Mouse (Mus musculus): ENCODE results near the gene Slc2a9. TPM values are rescaled to one million over a fixed set of nuclear protein-coding genes. Genes with fewer than 3 reads are reported as not detected.

The Slc2a9 gene
- polyA plus RNA-seq, 1 experiment, result 17.3 TPM

DNA sequence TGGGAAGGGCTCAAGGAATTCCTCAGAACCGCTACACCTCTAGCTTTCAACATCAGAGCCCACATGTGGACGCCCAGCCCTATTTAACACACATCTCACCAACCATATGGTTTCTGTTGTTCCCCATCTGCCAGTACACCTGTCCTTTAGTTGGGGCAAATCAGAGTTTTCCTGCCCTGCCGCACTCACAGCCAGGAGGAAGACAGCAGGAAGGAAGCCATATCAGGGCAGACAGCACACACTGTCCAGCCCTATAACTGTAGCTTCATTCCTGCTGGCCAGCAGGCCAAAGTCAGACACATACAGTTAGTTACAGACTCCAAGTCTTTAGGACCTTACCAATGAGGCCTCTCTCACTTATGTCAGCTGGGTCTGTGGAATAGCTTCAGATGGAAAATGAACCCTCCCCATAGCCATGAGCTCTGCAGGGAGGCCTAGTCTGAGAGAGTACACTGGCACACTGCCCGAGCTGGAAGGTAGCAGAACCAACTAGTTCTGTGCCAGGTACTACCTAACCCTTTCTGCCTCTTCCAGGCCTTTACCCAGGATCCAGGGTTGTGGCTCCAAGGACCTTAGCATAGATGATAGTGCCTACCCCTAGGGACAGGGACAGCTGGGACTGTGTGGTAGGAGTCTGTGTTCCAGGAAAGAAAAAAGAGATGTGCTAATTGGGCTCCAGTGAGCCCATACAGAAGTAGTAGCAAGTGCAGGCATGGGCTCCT, 40.7 kb upstream of the Slc2a9 start:
- no peak for TF ChIP-seq POLR2A (IDR thresholded peaks at IDR 0.05; ENCODE audit: low read depth, low read length)
- no peak for TF ChIP-seq CTCF (IDR thresholded peaks at IDR 0.05; ENCODE audit: extremely low read depth, insufficient read length, insufficient replicate concordance, low read depth, low read length)
- Histone ChIP-seq H3K27ac (ENCODE audit: insufficient read depth, low read depth, low read length) (no peak overlapping the region), H3K36me3 (ENCODE audit: control insufficient read depth, insufficient read depth, low read length) (peaks cover 98% of the 10 kb centered on the region), H3K4me1 (ENCODE audit: control insufficient read depth, insufficient read depth, insufficient read length, low read length) (no peaks in the 10 kb centered on the region; the same call in 1 of the 2 replicates), H3K27me3 (ENCODE audit: control insufficient read depth, insufficient read depth, low read length) (no peaks in the 10 kb centered on the region), H3K4me3 (ENCODE audit: low read depth, low read length) (no peak overlapping the region)
- 82% methylated on average over 4 of the region's 4 CpGs for WGBS

- Histone ChIP-seq H3K36me3 (ENCODE audit: control insufficient read depth, insufficient read depth, low read length) (peaks cover 98% of the 10 kb centered on the region), H3K4me3 (ENCODE audit: low read depth, low read length) (no peak overlapping the region), H3K27me3 (ENCODE audit: control insufficient read depth, insufficient read depth, low read length) (no peaks in the 10 kb centered on the region), H3K27ac (ENCODE audit: insufficient read depth, low read depth, low read length) (no peak overlapping the region), H3K4me1 (ENCODE audit: control insufficient read depth, insufficient read depth, insufficient read length, low read length) (no peaks in the 10 kb centered on the region)
- TF ChIP-seq POLR2A (IDR thresholded peaks at IDR 0.05; ENCODE audit: low read depth, low read length) (no peak), CTCF (IDR thresholded peaks at IDR 0.05; ENCODE audit: extremely low read depth, insufficient read length, insufficient replicate concordance, low read depth, low read length) (no peak)
- WGBS, result 87% methylated on average over 3 of the region's 3 CpGs
Observed at GRCm38 (mm10) chr5:38541728-38542127, 38.8 kb upstream of the Slc2a9 start.

GRCm38 (mm10) chr5:38540898-38541297, 38.0 kb upstream of the Slc2a9 start:
- Histone ChIP-seq H3K27ac (ENCODE audit: insufficient read depth, low read depth, low read length) (no peak overlapping the region), H3K36me3 (ENCODE audit: control insufficient read depth, insufficient read depth, low read length) (peaks cover 98% of the 10 kb centered on the region), H3K4me3 (ENCODE audit: low read depth, low read length) (no peak overlapping the region), H3K4me1 (ENCODE audit: control insufficient read depth, insufficient read depth, insufficient read length, low read length) (no peaks in the 10 kb centered on the region), H3K27me3 (ENCODE audit: control insufficient read depth, insufficient read depth, low read length) (no peaks in the 10 kb centered on the region)
- TF ChIP-seq CTCF (IDR thresholded peaks at IDR 0.05; ENCODE audit: extremely low read depth, insufficient read length, insufficient replicate concordance, low read depth, low read length) (no peak), POLR2A (IDR thresholded peaks at IDR 0.05; ENCODE audit: low read depth, low read length) (no peak)
- 92% methylated on average over 1 of the region's 1 CpGs for WGBS

GRCm38 (mm10) chr5:38538508-38538907, 35.6 kb upstream of the Slc2a9 start:
- Histone ChIP-seq H3K4me3 (ENCODE audit: low read depth, low read length) (no peak overlapping the region), H3K27me3 (ENCODE audit: control insufficient read depth, insufficient read depth, low read length) (no peaks in the 10 kb centered on the region), H3K36me3 (ENCODE audit: control insufficient read depth, insufficient read depth, low read length) (peaks cover 96% of the 10 kb centered on the region), H3K4me1 (ENCODE audit: control insufficient read depth, insufficient read depth, insufficient read length, low read length) (no peaks in the 10 kb centered on the region), H3K27ac (ENCODE audit: insufficient read depth, low read depth, low read length) (no peak overlapping the region)
- TF ChIP-seq CTCF (IDR thresholded peaks at IDR 0.05; ENCODE audit: extremely low read depth, insufficient read length, insufficient replicate concordance, low read depth, low read length), result no peak
- no peak for TF ChIP-seq POLR2A (IDR thresholded peaks at IDR 0.05; ENCODE audit: low read depth, low read length)
- WGBS, result 88% methylated on average over 8 of the region's 8 CpGs

DNA sequence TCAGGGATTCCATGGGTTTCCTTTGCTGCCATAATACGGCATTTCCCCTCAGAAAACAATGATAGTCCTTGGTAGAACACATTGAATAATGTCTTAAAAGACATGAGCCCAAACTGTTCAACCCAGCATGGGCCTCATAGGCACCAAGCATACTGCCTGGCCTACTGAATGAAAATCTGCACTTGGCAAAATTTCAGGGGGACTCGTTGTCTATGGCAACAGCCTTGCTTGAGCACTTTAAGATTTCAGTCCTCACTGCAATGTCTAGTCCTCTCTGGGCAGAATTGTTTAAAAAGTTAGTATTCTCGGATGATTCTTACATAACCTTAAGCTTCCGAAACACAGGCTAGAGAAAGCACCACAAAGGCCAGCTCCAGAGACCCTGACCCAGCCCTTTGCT, 34.9 kb upstream of the Slc2a9 start:
- no peak for TF ChIP-seq POLR2A (IDR thresholded peaks at IDR 0.05; ENCODE audit: low read depth, low read length)
- TF ChIP-seq CTCF (IDR thresholded peaks at IDR 0.05; ENCODE audit: extremely low read depth, insufficient read length, insufficient replicate concordance, low read depth, low read length), result no peak
- H3K27ac ChIP-seq (ENCODE audit: insufficient read depth, low read depth, low read length), result no peak overlapping the region
- no peaks in the 10 kb centered on the region for H3K27me3 ChIP-seq (ENCODE audit: control insufficient read depth, insufficient read depth, low read length)
- H3K4me3 ChIP-seq (ENCODE audit: low read depth, low read length), result no peak overlapping the region
- 86% methylated on average over 4 of the region's 4 CpGs for WGBS
- no peaks in the 10 kb centered on the region for H3K4me1 ChIP-seq (ENCODE audit: control insufficient read depth, insufficient read depth, insufficient read length, low read length)
- H3K36me3 ChIP-seq (ENCODE audit: control insufficient read depth, insufficient read depth, low read length), result peaks cover 94% of the 10 kb centered on the region

GRCm38 (mm10) chr5:38536822-38537221, 33.9 kb upstream of the Slc2a9 start:
- TF ChIP-seq CTCF (IDR thresholded peaks at IDR 0.05; ENCODE audit: extremely low read depth, insufficient read length, insufficient replicate concordance, low read depth, low read length) (no peak), POLR2A (IDR thresholded peaks at IDR 0.05; ENCODE audit: low read depth, low read length) (no peak)
- no peak overlapping the region for H3K27ac ChIP-seq (ENCODE audit: insufficient read depth, low read depth, low read length)
- H3K36me3 ChIP-seq (ENCODE audit: control insufficient read depth, insufficient read depth, low read length), result peaks cover 93% of the 10 kb centered on the region
- no peaks in the 10 kb centered on the region for H3K27me3 ChIP-seq (ENCODE audit: control insufficient read depth, insufficient read depth, low read length)
- no peaks in the 10 kb centered on the region for H3K4me1 ChIP-seq (ENCODE audit: control insufficient read depth, insufficient read depth, insufficient read length, low read length)
- WGBS, result 90% methylated on average over 3 of the region's 3 CpGs
- H3K4me3 ChIP-seq (ENCODE audit: low read depth, low read length), result no peak overlapping the region

- no peaks in the 10 kb centered on the region for H3K4me1 ChIP-seq (ENCODE audit: control insufficient read depth, insufficient read depth, insufficient read length, low read length)
- H3K36me3 ChIP-seq (ENCODE audit: control insufficient read depth, insufficient read depth, low read length), result peaks cover 91% of the 10 kb centered on the region
- TF ChIP-seq CTCF (IDR thresholded peaks at IDR 0.05; ENCODE audit: extremely low read depth, insufficient read length, insufficient replicate concordance, low read depth, low read length) (no peak), POLR2A (IDR thresholded peaks at IDR 0.05; ENCODE audit: low read depth, low read length) (no peak)
Observed at GRCm38 (mm10) chr5:38532084-38532483, 29.1 kb upstream of the Slc2a9 start.

More at GRCm38 (mm10) chr5:38532084-38532483, 29.1 kb upstream of the Slc2a9 start:
- WGBS, result 87% methylated on average over 4 of the region's 4 CpGs
- Histone ChIP-seq H3K27ac (ENCODE audit: insufficient read depth, low read depth, low read length) (no peak overlapping the region), H3K27me3 (ENCODE audit: control insufficient read depth, insufficient read depth, low read length) (no peaks in the 10 kb centered on the region), H3K4me3 (ENCODE audit: low read depth, low read length) (no peak overlapping the region)
